Mouse (Mus musculus) lung, postnatal 36 days (tissue): ENCODE measurements at regions not wholly inside any gene's neighbourhood (a gene's known extent, or its start where the extent isn't known, plus 50 kb on each side); places are given as distances from the start of the nearest gene placed in this dataset.

ENCODE experiments used
- DNase-seq: peaks from one replicate; pipeline ENCODE4 v3.0.0; 2022; ENCODE audit warnings: mixed read lengths

GRCm38 (mm10) chr12:9847465-9848205 is 277.7 kb downstream of the Osr1 start:
- DNase-seq, result peak; percentile 67

- no peak for DNase-seq
Measured at GRCm38 (mm10) chr12:9855503-9856024, 285.6 kb downstream of the Osr1 start.

GRCm38 (mm10) chr12:9856128-9856621 is 286.3 kb downstream of the Osr1 start:
- no peak for DNase-seq

- DNase-seq, result no peak
Measured at GRCm38 (mm10) chr12:9857990-9858389, 288.1 kb downstream of the Osr1 start.

GRCm38 (mm10) chr12:9862301-9862700 is 292.4 kb downstream of the Osr1 start:
- no peak for DNase-seq

- no peak for DNase-seq
Measured at GRCm38 (mm10) chr12:9872236-9872635, 302.3 kb downstream of the Osr1 start.

- DNase-seq, result no peak
Measured at GRCm38 (mm10) chr12:9873214-9873613, 303.3 kb downstream of the Osr1 start.

- DNase-seq, result no peak
Measured at GRCm38 (mm10) chr12:9874823-9875222, 304.9 kb downstream of the Osr1 start.

GRCm38 (mm10) chr12:9881953-9882623 is 312.2 kb downstream of the Osr1 start:
- no peak for DNase-seq

GRCm38 (mm10) chr12:9883037-9883730 is 313.3 kb downstream of the Osr1 start:
- DNase-seq, result no peak

GRCm38 (mm10) chr12:9894521-9894920 is 324.6 kb downstream of the Osr1 start:
- no peak for DNase-seq

- no peak for DNase-seq
Measured at GRCm38 (mm10) chr12:9897980-9898379, 328.1 kb downstream of the Osr1 start.

GRCm38 (mm10) chr12:9898420-9898819 is 328.5 kb downstream of the Osr1 start:
- no peak for DNase-seq

- DNase-seq, result peak; percentile 26
Measured at GRCm38 (mm10) chr12:9901948-9902347, 332.0 kb downstream of the Osr1 start.

- DNase-seq, result no peak
Measured at GRCm38 (mm10) chr12:9903702-9904231, 333.9 kb downstream of the Osr1 start.

GRCm38 (mm10) chr12:9912333-9912732 is 342.4 kb downstream of the Osr1 start:
- no peak for DNase-seq

- peak; percentile 72 for DNase-seq
Measured at GRCm38 (mm10) chr12:9915726-9916140, 345.8 kb downstream of the Osr1 start.

- peak; percentile 39 for DNase-seq
Measured at GRCm38 (mm10) chr12:9918026-9918425, 348.1 kb downstream of the Osr1 start.

GRCm38 (mm10) chr12:9919007-9919406 is 349.1 kb downstream of the Osr1 start:
- DNase-seq, result no peak

GRCm38 (mm10) chr12:9919433-9919832 is 349.5 kb downstream of the Osr1 start:
- no peak for DNase-seq

GRCm38 (mm10) chr12:9920401-9920800 is 350.5 kb downstream of the Osr1 start:
- DNase-seq, result peak; percentile 12

- DNase-seq, result no peak
Measured at GRCm38 (mm10) chr12:9921591-9922198, 351.8 kb downstream of the Osr1 start.

- DNase-seq, result no peak
Measured at GRCm38 (mm10) chr12:9924561-9924960, 354.6 kb downstream of the Osr1 start.
